Mouse (Mus musculus): Measurements from ENCODE around the gene Frmpd1.

DNA sequence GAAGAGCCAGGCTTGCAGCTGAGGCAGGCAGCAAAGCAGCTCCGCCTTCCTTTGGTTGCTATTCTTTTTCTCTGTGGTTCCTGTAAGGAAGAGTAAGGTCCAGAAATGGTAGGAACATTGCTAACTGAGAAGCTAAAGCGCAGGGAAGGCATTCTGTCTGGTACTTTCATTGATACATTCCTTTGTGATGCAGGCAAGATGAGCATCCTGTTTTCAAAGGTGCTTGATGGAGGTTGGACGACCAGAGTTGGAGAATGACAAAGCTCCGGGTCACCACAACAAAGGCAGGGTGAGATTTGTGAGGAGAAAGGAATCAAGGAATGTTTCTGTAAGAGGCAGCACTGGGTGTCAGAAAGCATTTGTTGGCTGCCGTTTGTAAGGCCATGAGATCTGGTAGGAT is 103.2 kb downstream of the Frmpd1 start:
- TF ChIP-seq CTCF (IDR thresholded peaks at IDR 0.05; ENCODE audit: low read depth) (no peak), EP300 (optimal IDR thresholded peaks at IDR 0.05) (no peak)

All from stomach, postnatal 0 days (tissue).